Mouse (Mus musculus) induced T-regulatory cell, adult 2 months (primary cell): Measurements from ENCODE around the gene 4933434E20Rik.

Source experiments
- DNase-seq: peaks from one replicate; pipeline ENCODE4 v3.0.0-alpha.2; 2012; ENCODE audit warnings: low read depth

4933434E20Rik gene

GRCm38 (mm10) chr3:90081365-90082240 is 30.2 kb downstream of the 4933434E20Rik start:
- peak; percentile 78 for DNase-seq

DNA sequence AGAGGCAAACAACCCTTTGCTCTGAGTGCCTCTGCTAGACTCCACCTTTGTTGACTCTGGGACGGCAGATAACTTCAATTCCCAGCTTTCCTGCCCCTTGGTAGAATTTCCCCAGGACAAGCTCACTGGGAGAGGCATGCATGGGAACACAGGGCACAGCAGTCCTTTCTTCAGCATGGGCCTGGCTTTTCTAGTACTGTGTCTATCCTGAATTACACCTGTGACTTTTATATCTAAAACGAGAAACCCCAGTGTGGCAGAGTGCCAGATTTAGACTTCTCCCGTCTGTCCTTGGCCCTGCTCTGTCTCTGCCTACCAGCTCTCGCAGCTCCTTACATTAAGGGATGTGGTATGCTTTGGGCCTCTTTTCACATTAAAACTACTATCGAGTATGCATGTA is 31.6 kb downstream of the 4933434E20Rik start:
- no peak for DNase-seq

DNA sequence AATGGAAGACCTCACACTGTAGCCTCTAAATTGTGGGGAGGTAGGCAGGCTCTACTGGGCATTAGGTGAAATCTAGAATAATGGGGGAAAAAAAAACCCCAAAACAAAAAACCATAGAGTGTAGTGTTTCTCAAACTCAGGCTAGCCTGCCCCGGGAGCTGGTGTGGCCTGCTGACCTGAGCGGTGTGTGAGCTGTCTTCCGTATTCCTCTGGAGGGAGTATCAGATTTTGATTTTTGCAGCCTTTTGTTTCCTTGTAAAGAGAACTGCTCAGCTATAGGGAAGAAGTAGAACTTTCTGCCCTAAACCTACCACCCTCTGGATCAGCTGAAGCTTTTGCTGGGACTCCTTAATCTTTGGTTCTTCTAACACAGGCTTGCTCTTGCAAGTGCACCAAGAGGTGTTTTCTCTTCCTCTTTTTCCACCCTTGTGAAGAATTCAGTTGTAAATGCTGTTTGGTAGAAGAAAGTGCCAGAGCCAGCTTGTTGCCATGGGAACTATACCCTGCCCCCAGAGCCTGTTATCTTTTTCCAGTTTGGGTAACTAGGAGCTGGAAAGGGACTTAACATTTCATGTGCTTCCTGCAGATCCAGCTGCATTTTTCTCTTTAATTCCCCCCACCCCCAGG is 32.4 kb downstream of the 4933434E20Rik start:
- DNase-seq = peak; percentile 46

GRCm38 (mm10) chr3:90084790-90085189 is 33.4 kb downstream of the 4933434E20Rik start:
- no peak for DNase-seq

GRCm38 (mm10) chr3:90085281-90085680 is 33.8 kb downstream of the 4933434E20Rik start:
- peak; percentile 41 for DNase-seq

DNA sequence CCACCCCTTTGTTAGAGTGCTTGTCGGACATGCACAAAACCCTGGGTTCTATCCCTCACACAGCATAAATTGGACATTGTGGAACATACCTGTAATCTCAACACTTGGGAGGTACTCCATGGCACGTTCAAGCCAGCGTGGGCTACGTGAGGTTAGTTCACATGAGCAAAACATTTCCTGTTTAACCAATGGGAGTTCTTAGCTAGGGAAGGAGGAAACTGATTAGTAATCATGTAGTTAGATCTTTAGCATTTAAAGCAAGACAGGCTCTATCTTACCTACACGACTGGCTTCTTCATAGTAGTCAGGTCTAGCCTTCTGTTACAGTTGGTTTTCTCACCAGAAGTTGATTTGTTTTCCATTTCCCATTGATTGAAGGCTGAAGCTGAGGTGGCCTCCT is 34.6 kb downstream of the 4933434E20Rik start:
- peak; percentile 54 for DNase-seq

- DNase-seq = no peak
Measured at GRCm38 (mm10) chr3:90088617-90089016, 37.2 kb downstream of the 4933434E20Rik start.

GRCm38 (mm10) chr3:90090892-90091291 is 39.5 kb downstream of the 4933434E20Rik start:
- DNase-seq = no peak

DNA sequence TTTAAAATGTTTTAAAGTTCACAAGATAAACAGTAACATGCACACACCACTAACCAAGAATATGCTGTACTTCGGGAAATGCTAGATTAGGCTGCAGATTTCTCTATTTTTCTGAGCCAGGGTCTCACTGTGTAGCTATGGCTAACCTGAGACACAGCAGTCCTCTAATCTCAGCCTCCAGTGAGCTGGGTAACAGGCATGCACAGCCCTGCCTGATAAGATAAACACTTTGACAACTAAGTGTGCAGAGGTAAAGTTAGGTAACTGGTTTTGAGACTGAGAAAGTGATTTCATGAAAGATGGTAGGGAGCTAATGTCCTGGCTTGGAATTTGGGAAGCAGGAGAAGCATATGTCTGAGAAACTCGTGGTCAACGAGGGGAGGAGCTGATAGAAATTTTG is 43.0 kb downstream of the 4933434E20Rik start:
- no peak for DNase-seq

DNA sequence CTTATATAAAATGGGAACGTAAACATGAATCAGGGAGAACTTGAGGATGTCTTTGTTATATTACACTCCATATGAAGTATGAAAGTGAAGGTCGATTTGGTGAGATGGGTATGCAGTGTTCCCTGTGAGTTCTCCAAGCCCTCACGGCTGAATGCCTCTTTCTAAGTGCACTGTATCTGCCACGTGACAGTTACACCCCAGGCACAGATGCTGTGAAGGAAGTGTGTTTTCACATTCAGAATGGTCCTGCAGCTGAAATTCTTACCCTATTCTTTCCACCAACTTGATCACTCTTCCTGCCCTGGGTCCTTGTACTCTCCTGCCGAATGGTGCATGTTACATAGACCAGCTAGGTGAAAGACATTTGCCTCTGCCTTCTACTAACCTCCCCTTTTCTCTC is 46.5 kb downstream of the 4933434E20Rik start:
- DNase-seq = no peak

GRCm38 (mm10) chr3:90101010-90101409 is 49.6 kb downstream of the 4933434E20Rik start:
- DNase-seq = peak; percentile 26

- peak; percentile 61 for DNase-seq
Measured at GRCm38 (mm10) chr3:90101673-90102072, 50.2 kb downstream of the 4933434E20Rik start.

- DNase-seq = no peak
Measured at GRCm38 (mm10) chr3:90102239-90102638, 50.8 kb downstream of the 4933434E20Rik start.

DNA sequence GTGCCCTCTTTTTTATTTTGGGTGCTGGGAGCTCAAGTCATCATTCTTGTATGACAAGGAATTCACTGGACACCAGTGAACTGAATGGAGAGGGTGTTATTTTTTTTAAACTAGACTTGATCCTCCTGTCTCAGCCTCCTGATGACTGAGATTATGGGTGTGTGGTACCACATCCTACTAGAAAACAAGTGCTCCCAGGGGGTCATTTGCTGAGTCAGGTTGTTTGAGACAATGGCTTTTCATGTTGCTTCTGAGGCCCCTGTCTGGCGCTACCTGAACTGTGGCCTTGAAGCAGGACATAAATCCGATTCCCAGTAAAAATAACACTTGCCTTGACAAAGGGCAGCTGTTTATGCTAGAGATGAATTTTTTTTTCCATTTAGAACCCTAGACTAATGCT is 51.7 kb downstream of the 4933434E20Rik start:
- no peak for DNase-seq

GRCm38 (mm10) chr3:90103938-90104337 is 52.5 kb downstream of the 4933434E20Rik start, which contains the start of gene Nup210l:
Nup210l (plus strand) TSS chr3:90104132.
- DNase-seq = no peak

- DNase-seq = peak; percentile 35
Measured at GRCm38 (mm10) chr3:90111706-90112105, 60.3 kb downstream of the 4933434E20Rik start.

DNA sequence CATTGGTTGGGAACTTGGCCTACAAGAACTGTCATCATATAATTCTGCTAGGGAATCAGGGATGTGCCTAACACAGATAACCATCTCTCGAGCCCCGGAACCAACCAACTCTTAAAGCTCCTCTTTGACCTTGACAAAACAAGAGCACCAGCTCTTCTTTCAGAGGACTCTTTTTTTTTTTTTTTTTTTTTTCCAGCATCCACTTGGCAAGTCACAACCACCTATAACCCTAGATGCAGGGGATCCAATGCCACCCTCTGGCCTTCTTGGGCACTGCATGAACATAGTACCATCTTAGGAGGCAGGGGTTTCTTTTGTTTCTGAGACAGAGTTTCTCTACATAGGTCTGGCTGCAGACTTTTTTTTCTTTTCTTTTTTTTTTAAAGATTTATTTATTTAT is 62.9 kb downstream of the 4933434E20Rik start:
- DNase-seq = peak; percentile 42

GRCm38 (mm10) chr3:90115526-90115925 is 64.1 kb downstream of the 4933434E20Rik start:
- no peak for DNase-seq
